ENCODE assay signal across 7 mouse cellular contexts in the genomic region with DNA sequence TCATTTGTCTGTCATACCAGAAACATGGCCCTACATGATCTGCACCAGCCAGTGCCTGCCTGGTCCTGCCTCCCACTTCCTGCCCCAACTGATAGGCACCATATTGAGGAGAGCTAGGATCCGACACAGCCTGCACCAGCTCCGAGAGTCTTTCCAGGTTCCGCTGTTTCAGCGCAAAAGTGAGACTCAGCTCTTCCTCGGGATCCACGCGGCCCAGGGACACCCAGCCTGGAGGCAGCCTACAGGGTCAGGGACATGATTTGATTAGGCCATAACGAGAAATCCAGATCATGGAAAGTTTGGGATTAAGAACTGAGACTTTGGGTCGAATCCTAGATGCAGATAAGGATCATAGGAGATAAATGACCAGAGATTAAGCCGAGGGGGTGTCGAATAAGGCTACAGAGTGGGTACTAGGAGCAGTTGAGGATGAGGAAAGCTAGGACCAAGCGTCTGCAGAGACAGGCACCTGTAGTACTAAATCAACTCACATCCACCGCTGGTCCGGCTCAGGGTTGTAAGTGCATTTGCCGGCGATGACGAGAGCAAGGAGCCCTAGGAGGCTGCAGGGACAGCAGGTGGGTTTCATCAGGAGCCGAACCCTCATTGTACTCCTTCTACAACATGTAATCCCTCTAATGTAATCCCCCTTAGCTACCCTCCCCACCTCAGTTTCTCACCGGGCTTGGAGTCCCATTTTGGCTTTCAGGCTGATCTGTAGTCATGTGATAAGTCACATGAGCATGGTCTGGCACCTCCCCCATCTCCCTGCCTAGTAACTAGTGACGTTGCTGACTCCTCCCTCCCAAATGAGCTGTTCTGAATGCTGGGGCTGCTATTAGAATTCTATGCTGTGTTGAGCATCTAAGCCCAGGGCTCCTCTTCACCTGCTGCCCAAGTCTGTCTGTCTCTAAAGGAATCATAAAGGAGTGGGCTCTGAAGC. TPM values are rescaled to one million over a fixed set of nuclear protein-coding genes. Genes with fewer than 3 reads are reported as not detected.
A peak's percentile ranks its signal among the peaks of the same experiment; 100 is the strongest.
DNase-seq lines count a peak whose midpoint lies in the region; ATAC-seq lines count a peak whose summit lies in the region.

A gene (minus strand): TSS at position 745 of the 943 bp plus-strand sequence.

- H3K4me2 ChIP-seq in midbrain, embryonic 13.5 days (replicated peaks): peak within 1 kb of the TSS; percentile 56

- H3K9me3 ChIP-seq in embryonic facial prominence, embryonic 10.5 days: no peaks in the 10 kb centered on the region
- no peaks in the 10 kb centered on the region for H3K9me3 ChIP-seq in limb, embryonic 10.5 days (replicated peaks)
- H3K9me3 ChIP-seq in midbrain, embryonic 13.5 days: no peaks in the 10 kb centered on the region

- no peaks in the 10 kb centered on the region for H3K27me3 ChIP-seq in embryonic facial prominence, embryonic 10.5 days (replicated peaks; ENCODE audit: low read depth, poor library complexity, severe bottlenecking)
- no peaks in the 10 kb centered on the region for H3K27me3 ChIP-seq in limb, embryonic 10.5 days (ENCODE audit: low read depth, poor library complexity, severe bottlenecking)
- H3K27me3 ChIP-seq in midbrain, embryonic 13.5 days: no peaks in the 10 kb centered on the region

- H3K36me3 ChIP-seq in embryonic facial prominence, embryonic 10.5 days (replicated peaks): peaks cover 71% of the 10 kb centered on the region
- H3K36me3 ChIP-seq in limb, embryonic 10.5 days: peaks cover 75% of the 10 kb centered on the region
- peaks cover 71% of the 10 kb centered on the region for H3K36me3 ChIP-seq in midbrain, embryonic 13.5 days

- peak within 1 kb of the TSS; percentile 75 for H3K4me3 ChIP-seq in embryonic facial prominence, embryonic 10.5 days
- peak within 1 kb of the TSS; percentile 65 for H3K4me3 ChIP-seq in limb, embryonic 10.5 days
- peak within 1 kb of the TSS; percentile 41 for H3K4me3 ChIP-seq in midbrain, embryonic 13.5 days (replicated peaks)

- peak within 1 kb of the TSS; percentile 81 for H3K27ac ChIP-seq in embryonic facial prominence, embryonic 10.5 days (replicated peaks)
- peak within 1 kb of the TSS; percentile 75 for H3K27ac ChIP-seq in limb, embryonic 10.5 days
- peak within 1 kb of the TSS; percentile 25; the same call in 1 of the 2 replicates for H3K27ac ChIP-seq in midbrain, embryonic 13.5 days

- H3K4me1 ChIP-seq in embryonic facial prominence, embryonic 10.5 days: peaks cover 14% of the 10 kb centered on the region
- peaks cover 9% of the 10 kb centered on the region for H3K4me1 ChIP-seq in limb, embryonic 10.5 days
- H3K4me1 ChIP-seq in midbrain, embryonic 13.5 days (replicated peaks): peaks cover 16% of the 10 kb centered on the region

- DNase-seq in adrenal gland, postnatal 10 days: peak; percentile 92
- DNase-seq in embryonic facial prominence, embryonic 10.5 days (ENCODE audit: low spot score): peak; percentile 89
- DNase-seq in kidney, adult 11 months: peak; percentile 96
- DNase-seq in limb, embryonic 10.5 days (ENCODE audit: low spot score): peak; percentile 87
- DNase-seq in spleen, adult 12 weeks (ENCODE audit: low spot score): peak; percentile 83

- WGBS in embryonic facial prominence, embryonic 10.5 days: 22% methylated on average over 20 of the region's 20 CpGs
- WGBS in limb, embryonic 10.5 days: 24% methylated on average over 20 of the region's 20 CpGs
- 21% methylated on average over 20 of the region's 20 CpGs for WGBS in midbrain, embryonic 13.5 days

- peak; percentile 90 for ATAC-seq in granulocyte monocyte progenitor cell, adult 5-6 weeks (replicated peaks; ENCODE audit: poor library complexity, severe bottlenecking)
- ATAC-seq in midbrain, embryonic 13.5 days: peak; percentile 87

- H3K9ac ChIP-seq in midbrain, embryonic 13.5 days (replicated peaks): peak within 1 kb of the TSS; percentile 64

RNA-seq across cellular contexts. Expression of the gene that starts here (rescaled TPM):
- total RNA-seq in adrenal gland, postnatal 10 days (2021): 10 to 100 TPM; 65.5 to 68.8 TPM
- polyA plus RNA-seq in embryonic facial prominence, embryonic 10.5 days (2016; fragmentation: Nextera tagmentation; extraction: Ambion mirVana): 45.0 and 49.2 TPM in 2 replicates
- 46.8 and 52.4 TPM in 2 replicates for total RNA-seq in granulocyte monocyte progenitor cell, adult 5-6 weeks (2014; fragmentation: Nextera tagmentation)
- 18.5 and 26.1 TPM in 2 replicates for total RNA-seq in granulocyte monocyte progenitor cell, adult 5-6 weeks (2017)
- polyA plus RNA-seq in limb, embryonic 10.5 days (2016; fragmentation: Nextera tagmentation; extraction: Ambion mirVana): 39.8 and 40.5 TPM in 2 replicates
- 35.6 and 41.1 TPM in 2 replicates for polyA plus RNA-seq in midbrain, embryonic 13.5 days (2015; fragmentation: Nextera tagmentation; extraction: Ambion mirVana)

Comparison
In these comparisons a context has a peak if more than half of its experiments do, and no peak if none do; other contexts are left out.
1. Peak in every context shown above with its lines: DNase-seq, ATAC-seq, H3K4me3 ChIP-seq and H3K27ac ChIP-seq.
2. H3K27ac ChIP-seq: peak in every context shown above with its lines; median percentile 81 in embryonic facial prominence, embryonic 10.5 days; 75 in limb, embryonic 10.5 days; 25 in midbrain, embryonic 13.5 days.